Mouse (Mus musculus): Measurements from ENCODE around the gene Spint5.

- TF ChIP-seq ZKSCAN1 (IDR thresholded peaks at IDR 0.05; ENCODE audit: borderline replicate concordance, low read depth, low read length), result no peak
- no peak for TF ChIP-seq POLR2A (IDR thresholded peaks at IDR 0.05; ENCODE audit: low read depth, low read length)
- TF ChIP-seq CTCF (conservative IDR thresholded peaks at IDR 0.05 in 1 of 2, IDR thresholded peaks at IDR 0.05 in 1 of 2; ENCODE audit: low read depth in 2 of 2, low read length in 2 of 2), result no peak
- no peak for TF ChIP-seq ZC3H11A (IDR thresholded peaks at IDR 0.05; ENCODE audit: low read depth, low read length)
- no peak for TF ChIP-seq USF2 (conservative IDR thresholded peaks at IDR 0.05; ENCODE audit: low read depth, low read length)
- no peak for TF ChIP-seq TCF12 (IDR thresholded peaks at IDR 0.05; ENCODE audit: low read depth, low read length)
Observed at GRCm38 (mm10) chr2:164723276-164723675, 8.2 kb downstream of the Spint5 start.
